Mouse (Mus musculus): ENCODE results near the gene Frmd8. TPM values are rescaled to one million over a fixed set of nuclear protein-coding genes. Genes with fewer than 3 reads are reported as not detected.

Gene Frmd8
- total and polyA plus RNA-seq, 3 experiments, result 22.8 to 34.4 TPM; not detected in 1

- H3K79me2 ChIP-seq (ENCODE audit: control insufficient read depth, insufficient read depth, low read length, poor library complexity), result peaks cover 6% of the 10 kb centered on the region; the same call in 1 of the 2 replicates
- no peak overlapping the region for H3K27ac ChIP-seq (ENCODE audit: control insufficient read depth, low read depth, low read length)
- H3K4me1 ChIP-seq (ENCODE audit: control insufficient read depth in 1 of 2, insufficient read depth in 2 of 2, low read length in 2 of 2), result peaks cover 2 to 16% of the 10 kb centered on the region in 2 experiments
- no peak overlapping the region for H3K4me3 ChIP-seq (ENCODE audit: control insufficient read depth in 1 of 2, insufficient read depth in 1 of 2, low read depth in 2 of 2, low read length in 2 of 2)
- H3K27me3 ChIP-seq (ENCODE audit: control insufficient read depth in 1 of 2, insufficient read depth in 2 of 2, low read length in 2 of 2), result no peaks in the 10 kb centered on the region
- H3K9ac ChIP-seq (ENCODE audit: control insufficient read depth, low read depth, low read length, poor library complexity, severe bottlenecking), result no peak overlapping the region
- no peaks in the 10 kb centered on the region for H3K9me3 ChIP-seq (replicated peaks; ENCODE audit: insufficient read depth, low read length)
- no peak for TF ChIP-seq MEF2A (IDR thresholded peaks at IDR 0.05; ENCODE audit: extremely low read depth, insufficient replicate concordance, low read depth, low read length, poor library complexity, severe bottlenecking)
- TF ChIP-seq GABPA (IDR thresholded peaks at IDR 0.05; ENCODE audit: low read depth, low read length), result no peak
- no peak for TF ChIP-seq CHD1 (IDR thresholded peaks at IDR 0.05; ENCODE audit: low read depth, low read length)
- TF ChIP-seq NRF1 (IDR thresholded peaks at IDR 0.05; ENCODE audit: insufficient read depth, low read depth, low read length, poor library complexity, severe bottlenecking), result no peak
- TF ChIP-seq MAX (IDR thresholded peaks at IDR 0.05; ENCODE audit: low read length), result no peak
- no peak for TF ChIP-seq TBP (IDR thresholded peaks at IDR 0.05; ENCODE audit: low read depth, low read length)
- DNase-seq (ENCODE audit: low read depth, low spot score), result no peak
- peaks cover 0 to 11% of the 10 kb centered on the region in 2 experiments; a peak in 2 of 4 replicates for H3K36me3 ChIP-seq (ENCODE audit: control insufficient read depth in 1 of 2, insufficient read depth in 2 of 2, low read length in 2 of 2)
These were observed 2.0 kb downstream of the Frmd8 start for GRCm38 (mm10) chr19:5872931-5873556.

- Histone ChIP-seq H3K9me3 (replicated peaks; ENCODE audit: insufficient read depth, low read length) (no peaks in the 10 kb centered on the region), H3K27me3 (ENCODE audit: control insufficient read depth in 1 of 2, insufficient read depth in 2 of 2, low read length in 2 of 2) (no peaks in the 10 kb centered on the region), H3K79me2 (ENCODE audit: control insufficient read depth, insufficient read depth, low read length, poor library complexity) (peaks cover 6% of the 10 kb centered on the region; the same call in 1 of the 2 replicates), H3K4me1 (ENCODE audit: control insufficient read depth in 1 of 2, insufficient read depth in 2 of 2, low read length in 2 of 2) (peaks cover 2 to 16% of the 10 kb centered on the region in 2 experiments; a peak in 3 of 4 replicates), H3K27ac (ENCODE audit: control insufficient read depth, low read depth, low read length) (no peak overlapping the region), H3K36me3 (ENCODE audit: control insufficient read depth in 1 of 2, insufficient read depth in 2 of 2, low read length in 2 of 2) (peaks cover 0 to 11% of the 10 kb centered on the region in 2 experiments; a peak in 2 of 4 replicates), H3K9ac (ENCODE audit: control insufficient read depth, low read depth, low read length, poor library complexity, severe bottlenecking) (no peak overlapping the region), H3K4me3 (ENCODE audit: control insufficient read depth in 1 of 2, insufficient read depth in 1 of 2, low read depth in 2 of 2, low read length in 2 of 2) (no peak overlapping the region)
- no peak for TF ChIP-seq ELF1 (IDR thresholded peaks at IDR 0.05; ENCODE audit: low read depth, low read length)
- TF ChIP-seq MXI1 (IDR thresholded peaks at IDR 0.05; ENCODE audit: low read depth, low read length), result no peak
- TF ChIP-seq TCF12 (IDR thresholded peaks at IDR 0.05; ENCODE audit: low read depth, low read length), result no peak
- TF ChIP-seq NRF1 (IDR thresholded peaks at IDR 0.05; ENCODE audit: insufficient read depth, low read depth, low read length, poor library complexity, severe bottlenecking), result no peak
- TF ChIP-seq KAT2A (conservative IDR thresholded peaks at IDR 0.05; ENCODE audit: low read depth, low read length), result no peak
- no peak for TF ChIP-seq POLR2AphosphoS2 (IDR thresholded peaks at IDR 0.05; ENCODE audit: low read length)
- no peak for TF ChIP-seq USF2 (IDR thresholded peaks at IDR 0.05; ENCODE audit: borderline replicate concordance in 1 of 2, insufficient read depth in 1 of 2, low read depth in 1 of 2, low read length in 2 of 2)
- no peak for TF ChIP-seq EP300 (IDR thresholded peaks at IDR 0.05; ENCODE audit: low read depth in 1 of 2, low read length in 2 of 2)
- no peak for TF ChIP-seq USF1 (IDR thresholded peaks at IDR 0.05; ENCODE audit: low read depth, low read length)
- no peak for TF ChIP-seq TAL1 (IDR thresholded peaks at IDR 0.05; ENCODE audit: low read length)
- TF ChIP-seq POLR2A (IDR thresholded peaks at IDR 0.05; ENCODE audit: control insufficient read depth in 1 of 2, insufficient read depth in 1 of 2, low read depth in 1 of 2, low read length in 2 of 2, poor library complexity in 1 of 2), result no peak
- no peak for TF ChIP-seq POLR2AphosphoS5 (IDR thresholded peaks at IDR 0.05; ENCODE audit: borderline replicate concordance, low read depth, low read length)
- no peak for TF ChIP-seq HCFC1 (IDR thresholded peaks at IDR 0.05; ENCODE audit: low read depth, low read length)
- no peak for DNase-seq (ENCODE audit: low read depth, low spot score)
These were observed 2.5 kb downstream of the Frmd8 start for GRCm38 (mm10) chr19:5872528-5872927.
